Mouse (Mus musculus) brain, embryonic 14.5 days (tissue): ENCODE results near the gene Tmem81.

Source experiments
- CTCF ChIP-seq: fragments of 200-500 bp; IDR thresholded peaks from 2 replicates; pipeline ENCODE4 v1.5.1; 2012; ENCODE audit warnings: inconsistent platforms, mild to moderate bottlenecking, moderate library complexity, borderline replicate concordance; ENCODE audit not compliant: insufficient read depth, insufficient read length; ENCODE audit errors: extremely low read depth
- POLR2A ChIP-seq: fragments of 200-500 bp; IDR thresholded peaks from 2 replicates; pipeline ENCODE4 v1.6.1; 2012; ENCODE audit warnings: mild to moderate bottlenecking, inconsistent platforms, borderline replicate concordance; ENCODE audit not compliant: poor library complexity, insufficient read depth, insufficient read length, severe bottlenecking; ENCODE audit errors: extremely low read depth

DNA sequence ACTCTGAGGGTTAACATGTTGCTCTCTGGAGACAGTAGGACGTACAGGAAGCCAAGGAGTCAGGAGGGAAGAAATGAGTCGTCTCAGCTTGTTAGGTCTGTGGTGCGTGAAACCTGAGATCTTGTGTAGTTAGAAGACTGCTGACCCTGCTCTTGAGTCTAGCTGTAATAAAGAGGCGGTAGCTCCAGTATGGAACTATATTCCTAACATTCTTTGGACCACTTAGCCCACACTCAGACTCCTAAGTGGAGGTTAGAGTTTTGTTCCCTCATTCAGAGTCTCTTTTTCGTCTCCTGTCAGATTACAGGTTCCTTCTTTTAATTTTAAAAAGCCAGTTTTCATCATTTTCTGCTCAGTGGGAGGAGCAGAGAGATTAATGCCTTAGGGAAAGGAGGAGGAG is 41.4 kb upstream of the Tmem81 start:
- TF ChIP-seq CTCF (no peak), POLR2A (no peak)
